Mouse (Mus musculus) E14TG2a.4 (cell line): ENCODE data around the gene Tmf1.

Source experiments
- H3K27me3 ChIP-seq: 2 replicates; pipeline ENCODE4 v1.6.1; 2014; ENCODE audit warnings: low read length, control low read depth; ENCODE audit not compliant: insufficient read depth
- H3K36me3 ChIP-seq: 2 replicates; pipeline ENCODE4 v1.6.1; 2014; ENCODE audit warnings: low read length, control low read depth; ENCODE audit not compliant: insufficient read depth
- H3K4me1 ChIP-seq: replicated peaks from 2 replicates; pipeline ENCODE4 v1.6.1; 2014; ENCODE audit warnings: low read depth, low read length, control low read depth
- H3K4me3 ChIP-seq: replicated peaks from 2 replicates; pipeline ENCODE4 v1.5.1; 2014; ENCODE audit warnings: mild to moderate bottlenecking, low read length
- H3K9me3 ChIP-seq: 2 replicates; pipeline ENCODE4 v1.6.1; 2014; ENCODE audit warnings: low read length, control low read depth
- CTCF ChIP-seq: conservative IDR thresholded peaks from 2 replicates; pipeline ENCODE4 v1.5.1; 2014; ENCODE audit warnings: low read length
- NANOG ChIP-seq: IDR thresholded peaks from 2 replicates; pipeline ENCODE4 v1.6.1; 2014; ENCODE audit warnings: borderline replicate concordance, low read length, mixed read lengths
- POU5F1 ChIP-seq: IDR thresholded peaks from 2 replicates; pipeline ENCODE4 v1.6.1; 2014; ENCODE audit warnings: low read length, borderline replicate concordance

Tmf1 gene

GRCm38 (mm10) chr6:97178491-97179366, at the start of gene Tmf1:
Tmf1 (minus strand) TSS chr6:97179122.
- H3K4me3 ChIP-seq: peak within 1 kb of the TSS; percentile 96
- TF ChIP-seq CTCF: no peak
- no peak for TF ChIP-seq NANOG
- TF ChIP-seq POU5F1: no peak
- H3K27me3 ChIP-seq: no peaks in the 10 kb centered on the region
- H3K9me3 ChIP-seq: no peaks in the 10 kb centered on the region
- H3K36me3 ChIP-seq: peaks cover 44% of the 10 kb centered on the region
- H3K4me1 ChIP-seq: peaks cover 31% of the 10 kb centered on the region

- Histone ChIP-seq H3K27me3 (no peaks in the 10 kb centered on the region), H3K9me3 (no peaks in the 10 kb centered on the region), H3K36me3 (peaks cover 51% of the 10 kb centered on the region), H3K4me3 (no peak overlapping the region), H3K4me1 (peaks cover 18% of the 10 kb centered on the region)
- TF ChIP-seq POU5F1: no peak
These were observed 48.3 kb upstream of the Tmf1 start for GRCm38 (mm10) chr6:97227067-97227847.

- Histone ChIP-seq H3K9me3 (no peaks in the 10 kb centered on the region), H3K27me3 (no peaks in the 10 kb centered on the region), H3K36me3 (peaks cover 40% of the 10 kb centered on the region), H3K4me1 (peaks cover 27% of the 10 kb centered on the region), H3K4me3 (no peak overlapping the region)
- TF ChIP-seq NANOG (no peak), POU5F1 (no peak), CTCF (no peak)
These were observed 47.2 kb upstream of the Tmf1 start for GRCm38 (mm10) chr6:97226083-97226491.

GRCm38 (mm10) chr6:97224505-97224904, 45.6 kb upstream of the Tmf1 start:
- H3K4me3 ChIP-seq: no peak overlapping the region
- peaks cover 27% of the 10 kb centered on the region for H3K36me3 ChIP-seq
- no peaks in the 10 kb centered on the region for H3K9me3 ChIP-seq
- no peaks in the 10 kb centered on the region for H3K27me3 ChIP-seq
- H3K4me1 ChIP-seq: peaks cover 33% of the 10 kb centered on the region
- TF ChIP-seq CTCF: no peak
- TF ChIP-seq NANOG: no peak
- TF ChIP-seq POU5F1: no peak

- H3K4me1 ChIP-seq: peaks cover 30% of the 10 kb centered on the region
- no peak overlapping the region for H3K4me3 ChIP-seq
- TF ChIP-seq NANOG: no peak
- no peak for TF ChIP-seq CTCF
- TF ChIP-seq POU5F1: no peak
- no peaks in the 10 kb centered on the region for H3K9me3 ChIP-seq
- no peaks in the 10 kb centered on the region for H3K27me3 ChIP-seq
- peaks cover 22% of the 10 kb centered on the region; the same call in 1 of the 2 replicates for H3K36me3 ChIP-seq
These were observed 44.6 kb upstream of the Tmf1 start for GRCm38 (mm10) chr6:97223566-97223965.

DNA sequence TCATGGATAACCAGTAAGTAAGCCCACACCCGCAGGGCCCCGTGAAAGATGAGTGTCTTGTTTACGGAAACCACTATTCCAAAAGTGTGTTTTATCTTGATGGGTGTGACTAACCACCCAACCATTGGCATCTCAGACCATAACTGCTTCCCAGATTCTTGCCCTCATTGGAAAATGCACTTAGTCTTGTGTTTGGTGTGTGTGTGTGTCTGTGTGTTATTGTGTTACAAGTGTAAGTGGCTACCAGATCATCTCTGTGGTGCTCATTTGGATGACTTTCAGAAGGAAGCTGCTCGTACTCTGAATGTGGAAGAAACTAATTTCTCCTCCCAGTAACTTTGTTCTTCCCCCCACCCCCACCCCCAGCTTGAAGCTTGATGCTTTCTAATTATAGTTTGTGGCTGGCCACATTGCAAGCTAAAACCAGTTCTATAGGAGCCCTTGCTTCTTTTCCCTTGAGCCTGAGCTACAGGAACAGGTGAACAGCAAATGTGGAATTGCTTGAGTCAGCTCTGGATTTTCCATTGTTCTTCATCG, 44.1 kb upstream of the Tmf1 start:
- Histone ChIP-seq H3K4me1 (peaks cover 30% of the 10 kb centered on the region), H3K36me3 (peaks cover 22% of the 10 kb centered on the region; the same call in 1 of the 2 replicates), H3K9me3 (no peaks in the 10 kb centered on the region), H3K4me3 (no peak overlapping the region), H3K27me3 (no peaks in the 10 kb centered on the region)
- TF ChIP-seq CTCF (no peak), POU5F1 (no peak), NANOG (no peak)

GRCm38 (mm10) chr6:97222321-97222720, 43.4 kb upstream of the Tmf1 start:
- TF ChIP-seq NANOG (no peak), CTCF (no peak), POU5F1 (no peak)
- H3K9me3 ChIP-seq: no peaks in the 10 kb centered on the region
- peaks cover 31% of the 10 kb centered on the region for H3K4me1 ChIP-seq
- H3K4me3 ChIP-seq: no peak overlapping the region
- H3K27me3 ChIP-seq: no peaks in the 10 kb centered on the region
- peaks cover 22% of the 10 kb centered on the region; the same call in 1 of the 2 replicates for H3K36me3 ChIP-seq

- Histone ChIP-seq H3K9me3 (no peaks in the 10 kb centered on the region), H3K27me3 (no peaks in the 10 kb centered on the region), H3K36me3 (peaks cover 17% of the 10 kb centered on the region; the same call in 1 of the 2 replicates), H3K4me1 (peaks cover 38% of the 10 kb centered on the region), H3K4me3 (no peak overlapping the region)
- TF ChIP-seq NANOG (no peak), CTCF (no peak), POU5F1 (no peak)
These were observed 42.5 kb upstream of the Tmf1 start for GRCm38 (mm10) chr6:97221205-97222025.
